Mouse (Mus musculus): Measurements from ENCODE around the gene Gm4871. TPM values are rescaled to one million over a fixed set of nuclear protein-coding genes. Genes with fewer than 3 reads are reported as not detected.
"Not testable (repeated sequence)": the region's sequence is repeated elsewhere in the genome, so short reads cannot be mapped to it uniquely, and the experiment has no call there.

Gm4871 gene
- polyA plus RNA-seq, 1 experiment: not detected

DNA sequence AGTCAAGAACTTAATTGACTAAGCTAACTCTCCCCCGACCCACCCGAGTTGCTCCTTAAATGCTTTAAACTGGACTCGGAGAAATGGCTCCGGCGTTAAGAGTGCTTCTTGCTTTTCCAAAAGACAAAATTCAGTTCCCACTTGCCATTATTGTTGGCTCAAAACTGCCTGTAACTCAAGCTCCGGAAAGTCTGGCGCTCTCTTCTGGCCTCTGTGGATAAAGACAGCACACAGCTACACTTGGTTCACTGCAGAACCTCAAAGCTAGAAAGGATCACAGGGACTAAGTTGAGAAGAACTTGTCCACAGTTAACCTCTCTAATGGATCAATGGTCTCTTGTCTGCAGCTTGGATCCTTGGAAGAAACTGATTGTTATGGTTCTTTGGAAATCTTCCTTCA is 26.2 kb upstream of the Gm4871 start:
- Histone ChIP-seq H3K4me3 (replicated peaks; ENCODE audit: insufficient read depth, low read depth, low read length) (no peak overlapping the region), H3K27ac (ENCODE audit: insufficient read depth, low read length) (no peak overlapping the region), H3K4me1 (ENCODE audit: control insufficient read depth, insufficient read depth, low read length) (no peaks in the 10 kb centered on the region), H3K27me3 (ENCODE audit: control insufficient read depth, insufficient read depth, low read length) (no peaks in the 10 kb centered on the region)
- TF ChIP-seq POLR2A (IDR thresholded peaks at IDR 0.05; ENCODE audit: borderline replicate concordance, insufficient read depth, low read length) (no peak), CTCF (IDR thresholded peaks at IDR 0.05; ENCODE audit: borderline replicate concordance, insufficient read depth, low read depth, low read length) (no peak)
- DNase-seq: no peak
- WGBS: 86% methylated on average over 7 of the region's 7 CpGs

DNA sequence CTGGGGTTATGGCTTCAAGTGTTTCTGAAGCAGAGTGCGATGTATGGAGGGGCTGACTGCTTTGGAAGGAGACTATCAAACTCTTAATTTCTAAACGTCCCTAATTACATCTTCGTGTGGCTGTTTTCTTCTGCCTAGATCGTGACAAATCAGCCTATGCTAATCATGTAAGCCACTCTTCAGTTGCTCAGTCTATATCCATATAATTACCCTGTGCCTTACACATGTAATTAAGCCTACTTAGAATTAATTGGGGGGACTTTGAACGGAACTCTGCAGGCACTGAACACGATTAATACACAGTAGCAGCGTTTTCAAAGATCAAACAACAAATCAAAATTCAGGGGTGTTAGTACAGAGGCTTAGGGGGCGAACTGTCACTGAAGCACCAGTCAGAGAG is 25.4 kb upstream of the Gm4871 start:
- no peak for DNase-seq
- TF ChIP-seq CTCF (IDR thresholded peaks at IDR 0.05; ENCODE audit: borderline replicate concordance, insufficient read depth, low read depth, low read length): no peak
- TF ChIP-seq POLR2A (IDR thresholded peaks at IDR 0.05; ENCODE audit: borderline replicate concordance, insufficient read depth, low read length): no peak
- no peaks in the 10 kb centered on the region for H3K4me1 ChIP-seq (ENCODE audit: control insufficient read depth, insufficient read depth, low read length)
- 84% methylated on average over 8 of the region's 8 CpGs for WGBS
- no peak overlapping the region for H3K4me3 ChIP-seq (replicated peaks; ENCODE audit: insufficient read depth, low read depth, low read length)
- H3K27ac ChIP-seq (ENCODE audit: insufficient read depth, low read length): no peak overlapping the region
- no peaks in the 10 kb centered on the region for H3K27me3 ChIP-seq (ENCODE audit: control insufficient read depth, insufficient read depth, low read length)

DNA sequence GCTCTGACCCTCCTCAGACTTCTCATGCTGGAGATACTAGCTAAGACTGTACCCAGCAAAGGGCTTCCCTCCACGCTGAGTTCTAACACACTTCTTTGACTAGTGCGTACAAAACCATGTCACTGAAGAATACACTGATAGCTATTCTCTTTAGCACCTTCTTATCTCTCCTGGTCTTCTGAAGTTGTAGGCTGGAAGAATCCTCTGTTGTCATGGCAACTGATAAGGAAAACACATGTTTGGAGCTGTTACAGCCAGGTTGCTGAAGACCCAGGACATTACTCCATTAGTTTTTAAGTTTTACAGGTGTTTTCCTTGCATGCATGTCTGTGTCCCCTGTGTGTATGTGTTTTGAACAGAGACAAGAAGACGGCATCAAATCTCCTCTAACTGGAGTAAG is 21.6 kb upstream of the Gm4871 start:
- H3K4me1 ChIP-seq (ENCODE audit: control insufficient read depth, insufficient read depth, low read length); H3K27ac ChIP-seq (ENCODE audit: insufficient read depth, low read length); H3K4me3 ChIP-seq (replicated peaks; ENCODE audit: insufficient read depth, low read depth, low read length); H3K27me3 ChIP-seq (ENCODE audit: control insufficient read depth, insufficient read depth, low read length); DNase-seq: not testable (repeated sequence)
- 82% methylated on average over 3 of the region's 3 CpGs for WGBS

DNA sequence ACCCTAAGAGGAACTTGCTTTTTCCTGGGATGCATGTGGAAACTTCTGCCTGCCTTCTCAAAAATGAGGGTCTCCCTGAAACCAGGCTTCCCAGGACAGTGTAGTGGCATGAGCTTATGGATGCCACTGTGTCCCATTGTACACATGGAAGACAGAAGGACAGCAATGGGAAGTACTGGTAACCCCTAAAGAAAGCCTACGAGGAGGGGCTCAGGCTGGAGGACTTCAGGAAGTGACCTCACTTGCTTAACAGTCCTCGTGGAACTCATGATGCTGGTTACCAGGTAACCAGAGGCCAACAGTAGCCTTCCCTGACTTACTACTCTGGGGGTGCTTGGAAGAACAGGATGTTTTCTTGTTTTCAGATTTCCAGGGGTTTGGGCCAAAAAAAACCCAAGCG is 10.1 kb upstream of the Gm4871 start, which contains the start of gene 1700018F24Rik:
TSS of gene 1700018F24Rik (plus strand) at position 301 of the 400 bp plus-strand sequence.
- WGBS: 83% methylated on average over 3 of the region's 3 CpGs
- not testable (repeated sequence) for DNase-seq; H3K4me1 ChIP-seq (ENCODE audit: control insufficient read depth, insufficient read depth, low read length); H3K27me3 ChIP-seq (ENCODE audit: control insufficient read depth, insufficient read depth, low read length); H3K4me3 ChIP-seq (replicated peaks; ENCODE audit: insufficient read depth, low read depth, low read length); H3K27ac ChIP-seq (ENCODE audit: insufficient read depth, low read length)

DNA sequence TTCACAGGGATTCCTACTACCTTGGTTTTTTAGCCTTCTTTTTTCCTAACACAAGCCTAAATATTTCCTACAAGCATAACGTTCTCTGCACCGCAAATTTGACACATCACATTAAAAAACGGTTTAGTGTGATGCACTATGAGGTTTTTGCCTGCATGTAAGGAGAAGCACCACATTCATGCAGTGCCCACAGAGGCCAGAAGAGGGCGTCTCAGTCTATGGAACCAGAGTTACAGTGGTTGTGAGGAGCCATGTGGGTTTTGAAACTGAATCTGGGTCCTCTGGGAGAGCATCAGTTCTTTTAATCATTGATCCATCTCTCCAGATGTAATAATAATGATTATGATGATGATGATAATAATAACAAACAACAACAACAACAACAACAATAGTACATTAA is 9.1 kb upstream of the Gm4871 start:
- H3K27me3 ChIP-seq (ENCODE audit: control insufficient read depth, insufficient read depth, low read length): no peaks in the 10 kb centered on the region
- no peak overlapping the region for H3K4me3 ChIP-seq (replicated peaks; ENCODE audit: insufficient read depth, low read depth, low read length)
- no peaks in the 10 kb centered on the region for H3K4me1 ChIP-seq (ENCODE audit: control insufficient read depth, insufficient read depth, low read length)
- 42% methylated on average over 4 of the region's 4 CpGs for WGBS
- no peak overlapping the region for H3K27ac ChIP-seq (ENCODE audit: insufficient read depth, low read length)
- DNase-seq: no peak
- no peak for TF ChIP-seq CTCF (IDR thresholded peaks at IDR 0.05; ENCODE audit: borderline replicate concordance, insufficient read depth, low read depth, low read length)
- no peak for TF ChIP-seq POLR2A (IDR thresholded peaks at IDR 0.05; ENCODE audit: borderline replicate concordance, insufficient read depth, low read length)

DNA sequence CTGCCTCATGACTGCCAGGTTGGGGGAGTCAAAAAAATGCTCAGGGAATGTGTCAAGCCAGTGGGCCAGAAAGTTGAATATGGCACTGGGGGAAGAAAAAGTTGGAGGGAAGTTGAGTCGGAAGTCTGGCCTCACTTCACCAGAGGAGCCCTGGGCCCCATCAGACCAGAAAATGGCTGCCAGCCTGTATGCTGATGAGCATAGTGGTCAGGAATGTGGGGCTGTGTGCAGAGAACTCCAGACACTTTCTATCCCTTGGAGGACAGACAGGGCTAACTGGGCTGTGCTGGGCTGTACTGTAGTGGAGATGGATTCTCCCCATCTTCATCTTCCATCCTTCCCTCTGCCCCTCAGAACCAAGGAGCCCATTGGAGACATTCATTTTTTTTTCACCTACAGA is 2.1 kb downstream of the Gm4871 start:
- H3K27ac ChIP-seq (ENCODE audit: insufficient read depth, low read length); H3K4me3 ChIP-seq (replicated peaks; ENCODE audit: insufficient read depth, low read depth, low read length); DNase-seq; H3K4me1 ChIP-seq (ENCODE audit: control insufficient read depth, insufficient read depth, low read length); H3K27me3 ChIP-seq (ENCODE audit: control insufficient read depth, insufficient read depth, low read length): not testable (repeated sequence)
- WGBS: 34% methylated on average over 1 of the region's 1 CpGs

DNA sequence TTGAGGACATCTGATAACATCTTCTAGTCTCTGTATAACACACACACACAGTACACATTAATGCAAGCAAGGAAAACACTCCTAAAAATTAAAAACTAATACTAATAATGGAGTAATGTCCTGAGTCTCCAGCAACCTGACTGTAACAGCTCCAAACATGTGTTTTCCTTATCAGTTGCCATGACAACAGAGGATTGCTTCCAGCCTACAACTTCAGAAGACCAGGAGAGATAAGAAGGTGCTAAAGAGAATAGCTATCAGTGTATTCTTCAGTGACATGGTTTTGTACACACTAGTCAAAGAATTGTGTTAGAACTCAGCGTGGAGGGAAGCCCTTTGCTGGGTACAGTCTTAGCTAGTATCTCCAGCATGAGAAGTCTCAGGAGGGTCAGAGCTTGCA is 11.8 kb downstream of the Gm4871 start:
- H3K4me1 ChIP-seq (ENCODE audit: control insufficient read depth, insufficient read depth, low read length); DNase-seq; H3K27me3 ChIP-seq (ENCODE audit: control insufficient read depth, insufficient read depth, low read length); H3K27ac ChIP-seq (ENCODE audit: insufficient read depth, low read length); H3K4me3 ChIP-seq (replicated peaks; ENCODE audit: insufficient read depth, low read depth, low read length): not testable (repeated sequence)
- WGBS: 84% methylated on average over 1 of the region's 1 CpGs

DNA sequence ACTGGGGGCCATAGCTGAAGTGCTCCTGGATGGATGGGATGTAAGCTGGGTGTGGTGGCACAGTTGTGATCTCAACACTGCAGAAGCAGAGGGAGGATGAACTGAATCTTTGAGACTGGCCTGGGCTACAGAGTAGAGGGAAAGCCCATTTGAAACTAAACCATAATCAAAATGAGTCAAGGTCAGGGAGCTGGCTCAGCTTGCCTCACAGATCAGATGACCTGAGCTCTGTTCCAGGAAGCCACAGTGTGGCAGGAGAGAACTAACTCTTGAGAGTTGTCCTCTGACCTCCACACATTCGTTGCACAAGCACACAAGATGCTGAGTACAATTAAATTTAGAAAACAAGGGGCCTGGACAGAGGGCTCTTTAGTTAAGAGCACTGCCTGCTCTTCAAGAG is 12.3 kb downstream of the Gm4871 start:
- not testable (repeated sequence) for DNase-seq
- 32% methylated on average over 1 of the region's 1 CpGs for WGBS

DNA sequence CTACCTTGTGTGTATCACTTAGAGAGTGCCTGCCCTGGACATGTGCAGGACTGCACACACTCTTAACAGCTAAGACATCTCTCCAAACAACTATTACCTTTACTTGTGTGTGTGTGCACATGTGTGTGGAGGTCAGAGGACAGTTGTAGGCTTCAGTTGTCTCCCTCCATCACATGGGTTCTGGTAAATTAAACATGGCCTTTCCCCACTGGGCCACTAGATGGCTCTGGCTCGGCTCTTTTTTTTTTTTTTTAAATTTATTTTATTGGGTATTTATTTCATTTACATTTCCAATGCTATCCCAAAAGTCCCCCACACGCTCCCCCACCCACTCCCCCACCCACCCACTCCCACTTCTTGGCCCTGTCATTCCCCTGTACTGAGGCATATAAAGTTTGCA is 15.8 kb downstream of the Gm4871 start:
- not testable (repeated sequence) for H3K4me1 ChIP-seq (ENCODE audit: control insufficient read depth, insufficient read depth, low read length); H3K4me3 ChIP-seq (replicated peaks; ENCODE audit: insufficient read depth, low read depth, low read length); H3K27ac ChIP-seq (ENCODE audit: insufficient read depth, low read length); H3K27me3 ChIP-seq (ENCODE audit: control insufficient read depth, insufficient read depth, low read length); DNase-seq
- peak; percentile 10; the same call in 1 of the 2 replicates for TF ChIP-seq CTCF (IDR thresholded peaks at IDR 0.05; ENCODE audit: borderline replicate concordance, insufficient read depth, low read depth, low read length)
- 30% methylated on average over 2 of the region's 2 CpGs for WGBS

More for the DNA sequence above, 12.3 kb downstream of the Gm4871 start:
- H3K4me1 ChIP-seq (ENCODE audit: control insufficient read depth, insufficient read depth, low read length); H3K27ac ChIP-seq (ENCODE audit: insufficient read depth, low read length); H3K4me3 ChIP-seq (replicated peaks; ENCODE audit: insufficient read depth, low read depth, low read length); H3K27me3 ChIP-seq (ENCODE audit: control insufficient read depth, insufficient read depth, low read length): not testable (repeated sequence)
